Mouse (Mus musculus): ENCODE results near the gene Mgmt.

Gene Mgmt

GRCm38 (mm10) chr7:137116246-137116645 lies 221.8 kb downstream of the Mgmt start:
- no peak for DNase-seq (ENCODE audit: low spot score)

- DNase-seq (ENCODE audit: low spot score) = no peak
Measured at GRCm38 (mm10) chr7:137121243-137121858, 226.9 kb downstream of the Mgmt start.

DNA sequence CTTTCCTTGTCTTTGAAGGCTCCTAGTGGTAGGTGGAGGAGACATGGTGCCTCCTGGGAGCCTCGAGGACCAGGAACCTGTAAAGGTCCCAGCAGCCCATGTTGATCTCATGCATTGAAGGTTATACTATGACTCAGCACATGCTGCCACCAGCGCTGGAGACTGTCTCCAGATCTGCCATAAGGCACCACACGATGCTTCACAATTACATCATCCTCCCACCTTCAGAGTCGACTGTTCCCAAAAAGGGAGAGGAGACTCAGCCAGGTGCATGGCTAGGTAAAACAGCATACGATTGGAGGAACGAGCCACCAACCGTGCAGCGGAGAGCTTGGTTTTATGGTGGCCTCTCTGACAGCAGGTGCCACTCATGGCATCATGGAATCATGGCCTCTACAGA lies 234.3 kb downstream of the Mgmt start:
- DNase-seq (ENCODE audit: low spot score) = no peak

DNA sequence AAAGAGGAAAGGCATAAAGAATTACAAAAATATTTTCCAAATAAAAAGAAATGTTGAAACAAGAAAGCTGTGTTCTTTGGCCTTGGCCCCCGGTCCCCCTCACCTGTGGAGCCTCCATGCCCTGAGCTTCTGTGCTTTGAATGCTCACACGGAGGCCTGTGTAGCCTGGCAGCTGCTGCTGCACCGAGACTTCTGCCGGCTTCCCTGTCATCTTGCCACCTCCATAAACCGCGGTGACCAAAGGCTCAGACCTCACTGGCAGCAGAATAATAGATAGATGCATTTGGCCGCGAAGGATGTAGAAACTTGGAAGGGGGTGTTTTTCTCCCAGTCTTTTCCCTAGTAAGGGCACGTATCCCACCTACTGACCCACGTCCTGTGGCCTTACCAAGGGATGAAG lies 235.8 kb downstream of the Mgmt start:
- no peak for DNase-seq (ENCODE audit: low spot score)

- DNase-seq (ENCODE audit: low spot score) = no peak
Measured at GRCm38 (mm10) chr7:137131957-137132356, 237.5 kb downstream of the Mgmt start.

DNA sequence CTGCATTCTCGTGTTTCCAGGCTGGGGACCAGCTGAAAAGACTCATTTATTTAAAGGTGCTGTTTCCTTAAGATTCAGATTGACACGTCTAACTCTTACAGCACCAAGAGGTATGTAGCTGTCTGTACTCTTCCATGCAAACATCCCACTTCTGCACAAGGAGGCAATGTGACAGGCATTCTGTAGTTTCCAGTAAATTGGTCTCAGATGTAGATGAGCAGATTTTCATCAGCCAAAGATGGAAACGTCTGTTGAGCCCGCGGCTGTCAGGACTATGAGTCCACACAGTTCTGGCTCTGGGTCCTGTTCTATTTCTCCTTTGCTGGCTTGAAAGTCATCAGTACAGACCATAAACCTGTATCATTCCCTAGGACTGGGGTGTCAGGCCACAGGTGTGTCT lies 243.7 kb downstream of the Mgmt start:
- no peak for DNase-seq (ENCODE audit: low spot score)

- DNase-seq (ENCODE audit: low spot score) = no peak
Measured at GRCm38 (mm10) chr7:137140321-137140720, 245.9 kb downstream of the Mgmt start.

DNA sequence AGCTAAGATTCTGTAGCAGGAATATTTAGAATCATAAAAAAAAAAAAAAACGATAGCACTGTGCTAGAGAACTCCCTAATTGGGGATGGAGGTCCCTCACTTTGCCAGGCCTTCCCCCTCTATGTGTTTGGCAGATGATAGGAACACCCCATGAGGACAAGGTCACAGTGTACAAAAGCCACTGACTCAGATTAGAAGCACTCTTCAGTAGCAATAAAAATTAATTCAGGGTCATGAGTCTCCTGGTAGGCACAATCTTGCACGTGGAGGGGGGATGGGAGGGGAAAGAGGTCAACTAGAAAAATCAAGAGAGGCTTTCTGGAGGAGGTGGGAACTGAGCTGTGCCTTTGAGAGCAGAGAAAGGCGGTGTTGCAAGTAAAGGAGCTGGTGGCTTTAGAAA lies 247.0 kb downstream of the Mgmt start:
- DNase-seq (ENCODE audit: low spot score) = no peak

DNA sequence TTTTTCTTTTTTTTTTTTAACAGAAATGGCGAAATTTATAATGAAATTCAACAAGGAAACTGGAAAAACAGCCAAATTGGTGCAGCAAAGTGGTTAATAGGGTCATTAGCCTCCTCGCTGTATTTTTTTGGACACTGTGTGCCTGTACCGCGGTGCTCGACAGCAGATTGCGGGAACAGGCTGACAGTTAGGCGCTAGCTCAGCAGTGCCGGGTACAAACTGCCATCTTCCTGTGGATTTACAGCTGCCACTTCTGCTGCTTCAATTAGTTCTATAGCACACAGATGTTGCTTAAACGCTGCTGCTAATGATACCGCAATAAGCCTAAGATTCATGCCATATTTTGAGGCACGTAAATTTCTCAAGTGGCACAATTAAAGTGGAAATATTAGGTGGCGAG lies 252.7 kb downstream of the Mgmt start:
- no peak for DNase-seq (ENCODE audit: low spot score)

GRCm38 (mm10) chr7:137151854-137152253 lies 257.4 kb downstream of the Mgmt start:
- no peak for DNase-seq (ENCODE audit: low spot score)

DNA sequence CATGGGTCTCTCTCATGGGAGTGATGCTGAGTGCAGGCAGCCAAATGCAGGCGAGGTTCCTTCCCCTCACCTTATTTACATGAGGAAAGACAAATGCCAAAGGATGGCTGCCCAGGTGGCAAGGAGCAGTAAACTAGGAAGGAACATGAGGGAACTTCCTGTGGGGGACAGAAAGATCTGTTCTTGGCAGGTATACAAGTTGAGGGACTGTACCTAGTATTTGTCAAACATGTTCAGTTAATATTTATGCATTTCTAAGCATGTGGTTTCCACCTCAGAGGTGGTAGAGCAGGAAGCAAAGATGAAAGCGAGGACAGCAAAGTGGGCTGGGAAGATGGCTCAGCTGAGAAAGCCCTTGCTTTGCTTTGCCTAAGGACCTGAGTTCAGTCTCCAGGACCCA lies 260.2 kb downstream of the Mgmt start:
- DNase-seq (ENCODE audit: low spot score) = no peak

GRCm38 (mm10) chr7:137159086-137159485 lies 264.7 kb downstream of the Mgmt start:
- no peak for DNase-seq (ENCODE audit: low spot score)

DNA sequence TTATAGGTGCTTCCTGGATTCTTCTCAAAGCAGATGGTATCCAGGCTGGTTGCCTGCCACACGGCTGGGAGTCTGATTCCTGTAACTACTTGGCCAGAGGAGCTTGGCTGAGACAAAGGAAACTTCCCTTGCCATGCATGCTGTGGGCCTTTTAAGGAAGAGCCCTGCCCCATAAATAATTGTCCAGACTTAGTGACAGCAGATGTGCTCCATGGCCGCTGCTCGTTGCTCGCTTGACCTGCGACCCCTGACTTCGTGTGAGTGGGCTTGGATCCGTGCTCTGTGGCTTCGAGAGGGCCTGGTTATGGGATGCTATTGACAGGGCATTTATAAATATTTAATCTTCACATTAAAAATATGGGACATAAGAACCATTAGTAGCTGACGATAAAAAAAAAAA lies 277.9 kb downstream of the Mgmt start:
- no peak for DNase-seq (ENCODE audit: low spot score)

Measured in urinary bladder, postnatal 25 days (tissue).